Mouse (Mus musculus) MEL (cell line): ENCODE results near the gene Immp2l.

Experiments
- CHD2 ChIP-seq: IDR thresholded peaks from 2 replicates; pipeline ENCODE4 v1.6.1; 2011; ENCODE audit warnings: low read length, improper control_type of control experiment
- CTCF ChIP-seq, 3 experiments: IDR thresholded peaks in 2 of 3; conservative IDR thresholded peaks in 1 of 3; 2 replicates each; pipeline ENCODE4 v1.5.1; 2011 to 2012; ENCODE audit warnings: low read length in 3 of 3, low read depth in 2 of 3, mild to moderate bottlenecking in 2 of 3, improper control_type of control experiment in 1 of 3, inconsistent platforms in 1 of 3, mixed read lengths in 1 of 3, moderate library complexity in 1 of 3; ENCODE audit not compliant: control insufficient read depth in 1 of 3, insufficient read depth in 1 of 3, poor library complexity in 1 of 3, severe bottlenecking in 1 of 3
- E2F4 ChIP-seq: IDR thresholded peaks from 2 replicates; pipeline ENCODE4 v1.6.1; 2011; ENCODE audit warnings: low read depth, low read length, improper control_type of control experiment, borderline replicate concordance
- GABPA ChIP-seq: IDR thresholded peaks from 2 replicates; pipeline ENCODE4 v1.6.1; 2012; ENCODE audit warnings: low read depth, mild to moderate bottlenecking, inconsistent platforms, low read length, improper control_type of control experiment, moderate library complexity
- GATA1 ChIP-seq: IDR thresholded peaks from 2 replicates; pipeline ENCODE4 v1.6.1; 2011; ENCODE audit warnings: low read depth, low read length, improper control_type of control experiment
- HCFC1 ChIP-seq: IDR thresholded peaks from 2 replicates; pipeline ENCODE4 v1.6.1; 2012; ENCODE audit warnings: low read depth, mild to moderate bottlenecking, inconsistent platforms, low read length, improper control_type of control experiment, moderate library complexity
- MAFK ChIP-seq: IDR thresholded peaks from 2 replicates; pipeline ENCODE4 v1.6.1; 2011; ENCODE audit warnings: low read depth, mild to moderate bottlenecking, low read length, improper control_type of control experiment, borderline replicate concordance
- MAX ChIP-seq: IDR thresholded peaks from 2 replicates; pipeline ENCODE4 v1.6.1; 2011; ENCODE audit warnings: low read length, improper control_type of control experiment
- NELFE ChIP-seq: IDR thresholded peaks from 2 replicates; pipeline ENCODE4 v1.6.1; 2011; ENCODE audit warnings: low read depth, low read length, improper control_type of control experiment
- POLR2A ChIP-seq, 2 experiments: IDR thresholded peaks; 2 replicates each; pipeline ENCODE4 v1.6.1; 2011 to 2012; ENCODE audit warnings: low read length in 2 of 2, mild to moderate bottlenecking in 2 of 2, control low read depth in 1 of 2, improper control_type of control experiment in 1 of 2, low read depth in 1 of 2, moderate library complexity in 1 of 2; ENCODE audit not compliant: control insufficient read depth in 1 of 2, insufficient read depth in 1 of 2, poor library complexity in 1 of 2
- USF1 ChIP-seq: IDR thresholded peaks from 2 replicates; pipeline ENCODE4 v1.6.1; 2014; ENCODE audit warnings: low read depth, mild to moderate bottlenecking, inconsistent platforms, low read length, improper control_type of control experiment, moderate library complexity
- ZKSCAN1 ChIP-seq: IDR thresholded peaks from 2 replicates; pipeline ENCODE4 v1.6.1; 2012; ENCODE audit warnings: low read depth, mild to moderate bottlenecking, inconsistent platforms, low read length, improper control_type of control experiment, moderate library complexity

DNA sequence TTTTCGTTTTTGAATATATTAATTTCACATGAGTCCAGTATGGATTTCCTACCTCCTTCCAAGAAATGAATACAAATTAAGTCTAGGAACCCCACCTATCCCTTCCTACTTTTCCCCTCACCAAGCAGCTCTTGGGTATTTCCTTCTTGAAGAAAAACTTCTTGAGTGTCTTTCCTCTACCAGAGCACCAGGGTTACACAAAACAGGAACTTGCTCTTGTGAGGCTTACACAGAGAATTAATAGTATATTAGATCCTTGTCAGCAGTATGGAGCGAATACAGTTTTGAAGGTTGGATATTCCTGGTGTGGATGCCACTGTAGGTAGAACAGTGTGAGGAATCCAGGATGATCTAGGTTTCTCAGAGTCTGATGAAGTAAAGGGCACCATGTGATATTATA lies 172.5 kb downstream of the Immp2l start:
- no peak for TF ChIP-seq CTCF (IDR thresholded peaks at IDR 0.05 in 2 of 3, conservative IDR thresholded peaks at IDR 0.05 in 1 of 3; ENCODE audit: control insufficient read depth in 1 of 3, insufficient read depth in 1 of 3, low read depth in 2 of 3, low read length in 3 of 3, poor library complexity in 1 of 3, severe bottlenecking in 1 of 3)
- no peak for TF ChIP-seq CHD2
- TF ChIP-seq HCFC1: no peak
- no peak for TF ChIP-seq GABPA
- TF ChIP-seq USF1: no peak
- no peak for TF ChIP-seq NELFE
- no peak for TF ChIP-seq ZKSCAN1
- no peak for TF ChIP-seq POLR2A (IDR thresholded peaks at IDR 0.05; ENCODE audit: control insufficient read depth in 1 of 2, insufficient read depth in 1 of 2, low read depth in 1 of 2, low read length in 2 of 2, poor library complexity in 1 of 2)
- TF ChIP-seq MAFK: no peak
- no peak for TF ChIP-seq E2F4
- TF ChIP-seq MAX: no peak
- TF ChIP-seq GATA1: no peak
